32 mouse cellular contexts compared by ENCODE assay signal in genomic region chr5:25506041-25506440, GRCm38 (mm10). TPM values are rescaled to one million over a fixed set of nuclear protein-coding genes. Genes with fewer than 3 reads are reported as not detected.
"Had no signal": no experiment of that assay in that cellular context is flagged by ENCODE, and none has a peak within 500 bp of the region (broad histone marks: within the 10 kb centered on the region; RNA-seq: fewer than 3 reads in every experiment).

No protein-coding gene starts in this region.

- H3K27me3 ChIP-seq: heart, embryonic 13.5 days; hindbrain, embryonic 13.5 days; hindbrain, embryonic 15.5 days; kidney, embryonic 15.5 days; limb, embryonic 13.5 days; limb, embryonic 15.5 days; liver, embryonic 12.5 days had no signal

- H3K36me3 ChIP-seq: heart, embryonic 10.5 days; heart, embryonic 13.5 days; hindbrain, embryonic 13.5 days; hindbrain, embryonic 15.5 days; kidney, embryonic 15.5 days; limb, embryonic 13.5 days; limb, embryonic 15.5 days; liver, embryonic 12.5 days had no signal

- H3K9me3 ChIP-seq: heart, embryonic 10.5 days; heart, embryonic 13.5 days; hindbrain, embryonic 13.5 days; hindbrain, embryonic 15.5 days; kidney, embryonic 15.5 days; limb, embryonic 13.5 days; limb, embryonic 15.5 days; liver, embryonic 12.5 days had no signal

- H3K4me3 ChIP-seq: heart, embryonic 10.5 days; heart, embryonic 13.5 days; hindbrain, embryonic 13.5 days; hindbrain, embryonic 15.5 days; kidney, embryonic 15.5 days; limb, embryonic 13.5 days; limb, embryonic 15.5 days; liver, embryonic 12.5 days had no signal

- H3K9ac ChIP-seq: forebrain, postnatal 0 days; heart, embryonic 13.5 days; hindbrain, embryonic 13.5 days; hindbrain, embryonic 15.5 days; kidney, embryonic 15.5 days; limb, embryonic 13.5 days; limb, embryonic 15.5 days; liver, embryonic 12.5 days; liver, embryonic 14.5 days had no signal

- H3K4me1 ChIP-seq: heart, embryonic 10.5 days; hindbrain, embryonic 13.5 days; hindbrain, embryonic 15.5 days; kidney, embryonic 15.5 days; limb, embryonic 13.5 days; limb, embryonic 15.5 days had no signal

- ATAC-seq: forebrain, postnatal 0 days; hindbrain, postnatal 0 days; intestine, embryonic 16.5 days; liver, embryonic 12.5 days had no signal

- H3K27ac ChIP-seq: heart, embryonic 10.5 days; heart, embryonic 13.5 days; hindbrain, embryonic 13.5 days; hindbrain, embryonic 15.5 days; hindbrain, postnatal 0 days; kidney, embryonic 15.5 days; kidney, postnatal 0 days; limb, embryonic 13.5 days; limb, embryonic 15.5 days; liver, embryonic 12.5 days; liver, embryonic 14.5 days had no signal

- H3K4me2 ChIP-seq: heart, embryonic 13.5 days; hindbrain, embryonic 13.5 days; hindbrain, embryonic 15.5 days; kidney, embryonic 15.5 days; limb, embryonic 13.5 days; limb, embryonic 15.5 days; liver, embryonic 12.5 days had no signal

- DNase-seq: forebrain, postnatal 0 days; heart, adult 18-20 months; heart, postnatal 14 days; heart, postnatal 36 days; kidney, adult 11 months; kidney, adult 2 months; kidney, adult 9 months; kidney, postnatal 14 days; kidney, postnatal 36 days; layer of hippocampus, adult 9-11 months; layer of hippocampus, postnatal 36 days; left cerebral cortex, postnatal 4 days had no signal

RNA-seq across cellular contexts. Expression of gene Cct8l1, which starts 9.8 kb away (rescaled TPM):
- total RNA-seq: forebrain, postnatal 0 days; hematopoietic stem cell, adult 5-6 weeks; hindbrain, postnatal 0 days; layer of hippocampus, postnatal 14 days; left cerebral cortex, postnatal 4 days; liver, adult 2 months had no signal
- polyA plus RNA-seq: forebrain, postnatal 0 days; heart, embryonic 10.5 days; heart, embryonic 13.5 days; hindbrain, embryonic 11.5 days; hindbrain, postnatal 0 days; intestine, embryonic 14.5 days; intestine, embryonic 16.5 days; kidney, embryonic 15.5 days; kidney, postnatal 0 days; large intestine, adult 2 months; limb, embryonic 11.5 days; limb, embryonic 15.5 days; liver, adult 2 months; liver, embryonic 14.5 days; liver, embryonic 16.5 days had no signal
